Mouse (Mus musculus) frontal cortex, adult 2 months (tissue): ENCODE data around the gene Cnnm4. TPM values are rescaled to one million over a fixed set of nuclear protein-coding genes. Genes with fewer than 3 reads are reported as not detected.
A peak's percentile ranks its signal among the peaks of the same experiment; 100 is the strongest.

Experiments
- DNase-seq, 2 experiments: peaks; one replicate each; pipeline ENCODE4 v3.0.0; 2022; ENCODE audit warnings: low spot score in 1 of 2; ENCODE audit errors: extremely low spot score in 1 of 2
- polyA plus RNA-seq: library from polyadenylated mRNA; depleted of rRNA; stranded (reverse); fragments of >200 nt; gene quantifications from 2 replicates; pipeline ENCODE4 v1.2.3, GENCODE M21; 2012

The Cnnm4 gene
- polyA plus RNA-seq, 1 experiment = 7.9 TPM

DNA sequence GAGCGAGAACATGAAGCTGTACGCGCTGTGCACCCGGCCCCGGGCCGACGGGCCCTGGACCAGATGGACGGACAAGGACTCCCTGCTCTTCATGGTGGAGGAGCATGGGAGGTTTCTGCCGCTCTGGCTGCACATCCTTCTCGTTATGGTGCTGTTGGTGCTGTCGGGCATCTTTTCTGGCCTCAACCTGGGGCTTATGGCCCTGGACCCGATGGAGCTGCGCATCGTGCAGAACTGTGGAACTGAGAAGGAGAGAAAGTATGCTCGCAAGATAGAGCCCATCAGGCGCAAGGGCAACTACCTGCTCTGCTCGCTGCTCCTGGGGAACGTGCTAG lies 653 bp downstream of the Cnnm4 start:
- no peak for DNase-seq

GRCm38 (mm10) chr1:36473211-36473780 lies 1.9 kb downstream of the Cnnm4 start:
- DNase-seq = no peak

GRCm38 (mm10) chr1:36474646-36475045 lies 3.2 kb downstream of the Cnnm4 start:
- no peak for DNase-seq

DNA sequence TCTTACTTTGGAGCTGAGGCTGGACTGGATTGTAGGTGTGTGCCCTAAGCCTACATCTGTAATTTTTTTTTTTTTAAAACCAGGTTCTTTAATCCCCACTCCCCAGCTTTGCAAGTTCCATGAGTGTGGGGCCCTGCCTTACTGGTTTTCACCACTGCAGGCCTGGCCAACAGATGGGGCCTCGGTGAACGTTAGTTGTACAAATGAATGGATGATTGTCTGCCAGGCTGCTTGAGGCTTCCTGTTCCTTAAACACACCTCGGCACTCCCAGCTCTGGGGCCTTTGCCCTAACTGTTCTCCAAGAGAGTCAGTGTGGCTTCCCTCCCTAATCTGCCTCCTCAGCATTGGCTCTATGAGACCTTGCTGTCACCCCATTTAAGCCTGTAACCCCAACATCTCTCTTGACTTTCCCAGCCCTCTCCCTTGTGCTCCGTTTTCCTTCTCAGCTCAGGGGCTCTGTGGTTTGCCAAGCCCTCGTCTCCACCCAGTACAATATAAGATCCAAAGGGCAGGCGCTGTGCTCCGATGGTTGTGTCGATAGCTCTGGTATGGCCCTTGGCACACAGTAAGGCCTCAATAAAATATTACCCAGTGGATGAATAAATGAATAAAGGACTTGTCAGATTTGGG lies 4.2 kb downstream of the Cnnm4 start:
- no peak for DNase-seq

DNA sequence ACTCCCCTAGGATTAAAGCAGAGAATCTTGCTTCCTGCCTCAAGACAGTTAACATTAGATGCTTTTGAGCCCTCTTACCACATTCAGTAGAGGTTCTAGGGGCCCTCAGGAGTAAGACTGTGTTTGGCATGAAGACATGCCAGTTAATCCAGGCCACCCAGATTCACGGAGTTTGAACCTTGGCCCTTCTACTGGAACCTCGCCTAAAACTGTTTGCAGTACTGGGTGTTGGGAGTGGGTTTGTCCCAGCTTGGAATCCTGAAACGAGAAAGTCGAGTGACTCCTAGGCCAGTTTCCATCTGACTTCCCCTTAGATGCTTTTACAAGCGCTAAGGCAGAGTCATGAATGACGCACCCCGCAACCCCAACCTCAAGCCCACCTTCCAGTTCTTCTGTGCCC lies 5.0 kb downstream of the Cnnm4 start:
- DNase-seq = no peak

DNA sequence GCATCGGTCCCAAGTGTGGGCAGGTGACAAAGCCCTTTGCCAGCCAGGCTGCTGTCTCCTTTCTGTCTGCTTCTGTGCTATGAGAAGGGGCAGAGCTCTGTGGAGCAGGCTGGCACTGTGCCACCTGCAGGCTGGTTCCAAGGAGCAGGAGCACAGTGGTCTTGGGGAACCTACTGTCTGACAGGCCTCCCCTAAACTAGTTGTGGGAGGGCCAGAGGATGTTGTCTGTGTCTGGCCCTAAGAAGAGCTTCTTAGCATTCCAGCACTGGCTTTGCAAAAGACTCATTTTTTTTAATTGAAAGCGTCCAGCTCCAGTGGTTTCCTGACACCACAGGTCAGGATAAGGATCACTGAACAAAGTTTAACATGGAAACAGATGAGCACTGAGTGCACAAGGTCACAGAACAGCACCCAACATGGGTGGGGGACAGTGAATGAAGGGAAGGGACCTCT lies 6.9 kb downstream of the Cnnm4 start:
- DNase-seq = no peak

- DNase-seq = no peak
Measured at GRCm38 (mm10) chr1:36479903-36480899, 8.8 kb downstream of the Cnnm4 start.

GRCm38 (mm10) chr1:36483825-36484224 lies 12.4 kb downstream of the Cnnm4 start:
- no peak for DNase-seq

GRCm38 (mm10) chr1:36485080-36485479 lies 13.7 kb downstream of the Cnnm4 start:
- DNase-seq = no peak

DNA sequence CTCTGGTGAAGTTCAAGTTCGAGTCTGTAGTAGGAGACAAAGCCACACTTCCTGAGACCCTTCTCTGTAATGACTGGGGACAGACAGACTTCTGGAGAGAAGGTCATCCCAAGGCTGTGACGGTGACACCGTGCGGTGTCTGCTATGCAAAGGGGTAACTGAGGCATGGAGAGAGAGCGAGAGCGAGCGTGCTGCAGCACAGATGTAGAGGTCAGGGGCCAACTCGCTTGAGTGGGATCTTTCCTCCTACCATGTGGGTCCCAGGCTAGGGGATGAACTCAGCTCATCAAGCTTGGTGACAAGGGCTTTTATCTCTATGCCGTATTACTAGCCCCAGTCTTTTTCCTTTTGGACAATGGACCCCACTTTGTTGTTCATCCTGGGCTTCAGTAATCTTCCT lies 15.7 kb downstream of the Cnnm4 start:
- DNase-seq = no peak

- no peak for DNase-seq
Measured at GRCm38 (mm10) chr1:36489661-36490060, 18.2 kb downstream of the Cnnm4 start.

DNA sequence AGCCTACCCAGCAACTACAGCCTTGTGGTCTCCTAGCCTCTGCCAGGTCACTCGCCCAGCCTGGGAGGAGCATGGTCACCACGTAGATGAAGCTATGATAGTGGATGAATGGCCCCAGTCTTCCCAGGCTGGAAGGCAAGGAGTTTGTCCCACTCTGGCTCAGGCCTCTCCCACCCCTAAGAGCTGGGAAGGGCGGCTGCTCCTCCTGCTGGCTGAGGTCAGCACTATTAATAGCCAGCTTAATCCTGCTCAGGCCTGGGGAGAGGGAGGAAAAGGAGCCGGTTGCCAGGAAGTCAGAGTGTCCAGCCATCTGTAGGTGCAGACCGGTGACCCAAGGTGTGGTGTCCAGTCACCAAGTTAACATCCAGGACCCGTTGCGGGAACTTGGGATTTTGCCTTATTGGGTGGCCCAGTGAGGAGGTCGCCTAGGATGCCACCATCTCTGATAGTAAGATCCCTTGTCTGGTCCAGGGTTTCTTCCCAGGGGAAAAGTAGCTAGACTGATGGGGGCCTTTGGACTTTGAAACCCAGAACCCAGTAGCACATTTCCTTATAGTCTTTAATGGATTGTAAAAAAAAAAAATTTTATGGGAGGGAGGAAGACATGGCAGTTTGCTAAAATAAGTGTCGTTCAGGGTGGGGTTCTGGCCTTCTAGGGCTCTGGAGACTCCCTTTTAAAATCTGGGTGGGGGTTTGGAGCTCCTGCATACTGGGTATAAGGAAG lies 21.2 kb downstream of the Cnnm4 start:
- no peak for DNase-seq

DNA sequence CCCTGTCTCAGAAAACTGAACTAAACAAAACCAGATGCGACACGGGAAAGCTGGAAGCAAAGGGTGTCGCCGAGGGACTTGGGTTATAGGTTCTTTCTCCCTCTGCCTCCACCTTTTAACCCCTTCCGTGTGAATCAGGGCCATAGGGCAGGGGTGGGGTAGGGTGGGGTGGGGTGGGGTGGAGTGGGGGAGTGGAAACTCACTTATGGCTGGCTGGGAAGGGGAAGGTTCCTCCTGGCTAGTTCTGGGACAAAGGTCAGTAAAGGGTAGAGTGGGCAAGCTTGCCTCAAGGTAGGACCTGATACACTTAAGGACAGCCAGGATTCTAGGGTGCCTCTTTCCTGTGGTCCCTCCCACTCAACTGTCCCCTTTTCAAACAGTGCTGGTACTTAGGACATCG lies 21.9 kb downstream of the Cnnm4 start:
- DNase-seq = no peak

GRCm38 (mm10) chr1:36496719-36497118 lies 25.3 kb downstream of the Cnnm4 start:
- DNase-seq = peak in 1 of 2 experiments; percentile 50

DNA sequence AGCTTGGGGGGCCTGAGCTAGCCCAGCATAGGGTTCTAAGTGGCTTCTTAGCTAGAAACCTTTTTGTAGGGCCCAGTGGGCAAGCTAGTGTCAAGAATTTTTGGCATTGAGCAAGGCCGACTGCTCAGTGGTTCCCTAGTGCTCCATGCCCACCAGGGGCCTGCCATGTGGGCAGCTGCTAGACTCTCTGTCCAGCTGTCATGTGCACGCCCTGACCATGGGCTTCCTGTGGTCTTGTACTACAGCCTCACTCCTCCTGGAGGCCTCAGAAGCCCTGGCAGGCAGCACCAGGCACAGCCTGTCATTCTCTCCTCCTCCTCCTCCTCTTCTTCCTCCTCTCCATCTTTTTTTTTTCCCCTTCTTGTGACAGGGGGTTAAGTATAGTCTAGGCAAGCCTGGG lies 25.9 kb downstream of the Cnnm4 start:
- DNase-seq = no peak

DNA sequence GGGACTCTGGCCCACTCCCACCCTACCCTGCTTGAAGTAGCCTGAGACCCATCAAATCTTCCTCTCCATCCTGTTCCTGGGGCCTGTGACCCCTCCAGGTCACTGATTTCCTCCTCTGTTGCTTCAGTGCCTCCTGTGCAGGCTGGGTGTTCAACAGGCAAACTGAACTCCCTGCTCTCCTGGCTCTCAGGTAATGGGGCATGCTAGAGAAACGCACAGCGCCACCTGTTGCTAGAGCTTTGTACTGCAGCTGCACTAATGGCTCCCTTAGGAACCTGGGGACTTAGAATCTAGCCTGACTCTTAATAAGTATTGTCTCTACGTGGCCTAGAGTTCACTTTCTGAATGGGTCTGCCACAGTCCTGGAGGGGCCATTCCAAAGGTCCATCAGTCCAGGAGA lies 29.8 kb downstream of the Cnnm4 start:
- peak; percentile 26 to 87 for DNase-seq

- DNase-seq = no peak
Measured at GRCm38 (mm10) chr1:36508238-36508637, 36.8 kb downstream of the Cnnm4 start.

GRCm38 (mm10) chr1:36511289-36512021 lies 40.0 kb downstream of the Cnnm4 start, which contains the start of gene Cnnm3:
TSS of gene Cnnm3 (plus strand) at chr1:36511867.
- peak; percentile 96 to 99 for DNase-seq

DNA sequence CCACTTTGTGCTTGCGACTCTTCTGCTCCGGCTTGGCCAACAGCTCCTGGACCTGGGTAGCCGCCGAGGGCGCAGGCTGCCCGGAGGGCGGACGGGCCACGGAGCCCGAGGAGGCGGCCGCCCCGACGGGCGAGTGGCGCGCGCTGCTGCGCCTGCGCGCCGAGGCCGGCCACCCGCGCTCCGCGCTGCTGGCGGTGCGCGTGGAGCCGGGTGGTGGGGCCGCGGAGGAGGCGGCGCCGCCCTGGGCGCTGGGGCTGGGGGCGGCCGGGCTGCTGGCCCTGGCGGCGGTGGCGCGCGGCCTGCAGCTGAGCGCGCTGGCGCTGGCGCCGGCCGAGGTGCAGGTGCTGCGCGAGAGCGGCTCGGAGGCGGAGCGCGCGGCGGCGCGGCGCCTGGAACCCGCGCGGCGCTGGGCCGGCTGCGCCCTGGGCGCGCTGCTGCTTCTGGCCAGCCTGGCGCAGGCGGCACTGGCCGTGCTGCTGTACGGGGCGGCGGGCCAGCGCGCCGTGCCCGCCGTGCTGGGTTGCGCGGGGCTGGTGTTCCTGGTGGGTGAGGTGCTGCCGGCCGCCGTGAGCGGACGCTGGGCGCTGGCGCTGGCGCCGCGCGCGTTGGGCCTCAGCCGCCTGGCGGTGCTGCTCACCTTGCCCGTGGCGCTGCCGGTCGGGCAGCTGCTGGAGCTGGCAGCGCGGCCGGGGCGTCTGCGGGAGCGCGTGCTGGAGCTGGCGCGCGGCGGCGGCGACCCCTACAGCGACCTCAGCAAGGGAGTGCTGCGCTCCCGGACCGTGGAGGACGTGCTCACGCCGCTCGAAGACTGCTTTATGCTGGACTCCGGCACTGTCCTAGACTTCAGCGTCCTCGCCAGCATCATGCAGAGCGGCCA lies 40.9 kb downstream of the Cnnm4 start:
- peak in 1 of 2 experiments; percentile 55 for DNase-seq
